Mouse (Mus musculus) liver, postnatal 0 days (tissue): ENCODE measurements around the gene Cobll1. TPM values are rescaled to one million over a fixed set of nuclear protein-coding genes. Genes with fewer than 3 reads are reported as not detected.
A peak's percentile ranks its signal among the peaks of the same experiment; 100 is the strongest.

Source experiments
- ATAC-seq: fragments of 200-750 bp; cut with Nextera tagmentation; 2 replicates; pipeline ENCODE4 v1.8.0; 2017; ENCODE audit warnings: mild to moderate bottlenecking, moderate library complexity
- DNase-seq: peaks from one replicate; pipeline ENCODE4 v3.0.0-alpha.2; 2016
- H3K27ac ChIP-seq: fragments of 300-500 bp; sonication (generic); 2 replicates; pipeline ENCODE4 v1.5.1; 2014; ENCODE audit warnings: antibody characterized with exemption, moderate library complexity, mild to moderate bottlenecking, low read depth
- H3K27me3 ChIP-seq: fragments of 300-500 bp; sonication (generic); 2 replicates; pipeline ENCODE4 v1.6.1; 2014; ENCODE audit warnings: low read length, control low read depth, mixed read lengths; ENCODE audit not compliant: insufficient read depth
- H3K36me3 ChIP-seq: fragments of 300-500 bp; sonication (generic); replicated peaks from 2 replicates; pipeline ENCODE4 v1.6.1; 2014; ENCODE audit warnings: mild to moderate bottlenecking, control low read depth, low read length, moderate library complexity, mixed read lengths; ENCODE audit not compliant: insufficient read depth
- H3K4me1 ChIP-seq: fragments of 300-500 bp; sonication (generic); 2 replicates; pipeline ENCODE4 v1.6.1; 2014; ENCODE audit warnings: antibody characterized with exemption, mild to moderate bottlenecking, control low read depth; ENCODE audit not compliant: insufficient read depth
- H3K4me2 ChIP-seq: fragments of 300-500 bp; sonication (generic); 2 replicates; pipeline ENCODE4 v1.6.1; 2014; ENCODE audit warnings: low read depth, mild to moderate bottlenecking, low read length, moderate library complexity, mixed read lengths
- H3K4me3 ChIP-seq: fragments of 300-500 bp; sonication (generic); 2 replicates; pipeline ENCODE4 v1.5.1; 2014; ENCODE audit warnings: low read depth, low read length
- H3K9ac ChIP-seq: fragments of 300-500 bp; sonication (generic); replicated peaks from 2 replicates; pipeline ENCODE4 v1.6.1; 2014; ENCODE audit warnings: mild to moderate bottlenecking, moderate library complexity
- H3K9me3 ChIP-seq: fragments of 300-500 bp; sonication (generic); 2 replicates; pipeline ENCODE4 v1.6.1; 2016; ENCODE audit warnings: mild to moderate bottlenecking, control low read depth, low read length, mixed read lengths
- CTCF ChIP-seq: sonication (generic); IDR thresholded peaks from 2 replicates; pipeline ENCODE4 v1.5.1; 2016; ENCODE audit warnings: antibody characterized with exemption, low read depth
- EP300 ChIP-seq: IDR thresholded peaks from 2 replicates; pipeline ENCODE4 v1.6.1; 2016; ENCODE audit warnings: antibody characterized with exemption, low read depth, mild to moderate bottlenecking
- WGBS: fragments of 180-500 bp; shearing (Covaris S2); extraction: QIAGEN DNeasy Blood & Tissue Kit; methylation state at CpG from one replicate; pipeline ENCODE4 v1.1.7; 2014; ENCODE audit not compliant: insufficient replicate concordance; 5-methylcytosine and 5-hydroxymethylcytosine counted together
- polyA plus RNA-seq: library from polyadenylated mRNA; unstranded; fragments of >200 nt; fragmentation: Nextera tagmentation; extraction: Ambion mirVana; gene quantifications from 2 replicates; pipeline ENCODE4 v1.2.1, GENCODE M21; 2015

The Cobll1 gene
- polyA plus RNA-seq, 1 experiment from 2014 or later, result 7.0 TPM

DNA sequence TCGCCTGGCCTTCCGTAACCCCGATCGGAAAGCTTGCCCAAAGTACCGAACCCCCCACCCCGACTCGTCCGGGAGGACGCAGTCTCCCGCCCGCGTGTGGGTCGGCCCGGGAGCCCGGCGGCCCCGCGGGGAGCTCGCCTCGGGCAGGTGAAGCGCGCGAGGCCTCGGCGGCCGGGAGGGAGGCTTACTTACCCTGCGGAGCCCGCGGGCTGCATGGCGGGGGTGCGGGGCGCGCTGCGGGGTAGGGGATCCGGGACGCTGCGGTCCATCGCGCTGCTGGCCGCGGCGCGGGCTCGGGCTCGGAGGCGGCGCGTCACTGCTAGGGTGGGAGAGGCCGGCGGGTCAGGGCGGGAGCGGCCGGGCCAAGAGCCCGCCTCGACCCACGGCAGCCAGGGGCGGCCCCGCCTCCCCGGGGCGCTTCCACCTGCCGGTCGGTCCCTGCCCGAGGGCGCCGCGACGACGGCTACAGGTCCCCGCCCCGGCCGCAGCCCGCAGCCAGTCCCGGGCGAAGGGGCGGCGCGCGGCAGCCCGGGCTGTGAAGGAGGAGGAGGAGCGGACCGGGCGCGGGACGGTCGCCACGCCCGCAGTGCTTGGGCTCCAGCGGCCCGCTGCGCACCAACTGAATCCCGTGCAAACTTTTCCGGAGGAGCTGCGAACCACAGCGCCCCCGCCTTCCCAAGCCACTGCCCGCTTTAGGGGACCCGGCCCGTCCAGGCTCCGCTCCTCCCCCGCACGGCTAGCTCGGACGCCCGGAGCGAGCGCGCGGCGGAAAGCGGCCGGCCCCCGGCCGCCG, 836 bp downstream of the Cobll1 start:
- Histone ChIP-seq H3K27me3 (no peaks in the 10 kb centered on the region), H3K27ac (peak overlapping the region; percentile 98), H3K4me3 (peak overlapping the region; percentile 71), H3K9ac (peak overlapping the region; percentile 82), H3K36me3 (no peaks in the 10 kb centered on the region), H3K9me3 (no peaks in the 10 kb centered on the region), H3K4me1 (peaks cover 4% of the 10 kb centered on the region; the same call in 1 of the 2 replicates), H3K4me2 (peak overlapping the region; percentile 85)
- no peak for TF ChIP-seq CTCF
- no peak for TF ChIP-seq EP300
- DNase-seq (peak; percentile 84), ATAC-seq (peak; percentile 87)
- WGBS, result 3% methylated on average over 86 of the region's 114 CpGs

DNA sequence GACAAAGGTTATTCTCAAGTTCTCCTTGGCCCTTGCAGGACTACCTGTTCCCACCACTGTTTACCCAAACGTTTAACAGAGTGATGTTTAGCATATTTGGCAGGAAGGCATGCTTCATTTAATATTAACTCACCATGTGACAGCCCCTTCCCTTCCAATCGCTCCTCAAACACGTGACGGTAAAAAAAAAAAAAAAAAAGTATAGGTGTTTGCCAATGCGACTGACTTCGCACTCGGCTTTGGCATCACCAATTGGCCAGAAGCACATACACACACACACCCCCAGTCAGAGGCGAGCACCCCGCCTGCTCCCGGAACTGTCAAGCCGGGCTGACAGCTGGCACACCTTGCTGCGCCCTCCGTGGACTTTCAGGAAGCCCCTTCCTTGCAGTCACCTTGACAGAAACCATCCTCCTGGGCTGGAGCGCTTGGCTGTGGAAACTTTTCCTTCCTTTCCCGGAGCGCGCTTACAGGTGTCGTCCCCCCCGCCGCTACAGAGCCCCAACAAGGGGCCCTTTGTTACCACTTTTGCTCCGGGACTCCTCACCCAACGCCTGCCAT, 1.5 kb downstream of the Cobll1 start:
- H3K36me3 ChIP-seq, result no peaks in the 10 kb centered on the region
- 1% methylated on average over 22 of the region's 22 CpGs for WGBS
- TF ChIP-seq CTCF, result no peak
- peak; percentile 79 for TF ChIP-seq EP300
- H3K27ac ChIP-seq, result peak overlapping the region; percentile 98
- H3K9me3 ChIP-seq, result no peaks in the 10 kb centered on the region
- peak overlapping the region; percentile 85 for H3K4me2 ChIP-seq
- peak overlapping the region; percentile 71 for H3K4me3 ChIP-seq
- peaks cover 4% of the 10 kb centered on the region; the same call in 1 of the 2 replicates for H3K4me1 ChIP-seq
- no peaks in the 10 kb centered on the region for H3K27me3 ChIP-seq
- DNase-seq (peak; percentile 72), ATAC-seq (peak; percentile 71)
- peak overlapping the region; percentile 82 for H3K9ac ChIP-seq

DNA sequence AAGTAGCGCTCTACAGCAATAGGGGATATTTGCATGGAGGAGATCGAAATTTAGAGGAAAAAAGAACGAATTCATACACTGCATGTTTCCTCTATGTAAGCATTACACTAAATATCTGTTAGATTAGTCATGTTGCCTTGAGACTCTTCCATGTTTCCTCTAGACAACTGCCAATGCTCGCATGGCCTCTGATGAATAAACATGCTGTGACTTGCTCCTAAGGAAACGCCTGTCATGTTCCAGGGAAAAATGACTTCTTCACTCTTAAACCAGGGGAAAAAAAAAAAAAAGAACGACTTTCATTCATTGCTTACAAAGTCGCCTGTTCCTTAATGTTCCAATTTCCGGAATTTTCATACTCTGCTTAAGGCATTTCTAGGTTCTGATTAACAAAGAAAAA, 2.1 kb downstream of the Cobll1 start:
- H3K9ac ChIP-seq, result peak overlapping the region; percentile 21; the same call in 1 of the 2 replicates
- no peaks in the 10 kb centered on the region for H3K36me3 ChIP-seq
- peak overlapping the region; percentile 85 for H3K4me2 ChIP-seq
- no peaks in the 10 kb centered on the region for H3K27me3 ChIP-seq
- H3K9me3 ChIP-seq, result no peaks in the 10 kb centered on the region
- no peak for ATAC-seq
- TF ChIP-seq CTCF (no peak), EP300 (no peak)
- peaks cover 4% of the 10 kb centered on the region; the same call in 1 of the 2 replicates for H3K4me1 ChIP-seq
- H3K4me3 ChIP-seq, result peak overlapping the region; percentile 71
- WGBS, result 57% methylated on average over 8 of the region's 8 CpGs
- H3K27ac ChIP-seq, result peak overlapping the region; percentile 91
- DNase-seq, result no peak

DNA sequence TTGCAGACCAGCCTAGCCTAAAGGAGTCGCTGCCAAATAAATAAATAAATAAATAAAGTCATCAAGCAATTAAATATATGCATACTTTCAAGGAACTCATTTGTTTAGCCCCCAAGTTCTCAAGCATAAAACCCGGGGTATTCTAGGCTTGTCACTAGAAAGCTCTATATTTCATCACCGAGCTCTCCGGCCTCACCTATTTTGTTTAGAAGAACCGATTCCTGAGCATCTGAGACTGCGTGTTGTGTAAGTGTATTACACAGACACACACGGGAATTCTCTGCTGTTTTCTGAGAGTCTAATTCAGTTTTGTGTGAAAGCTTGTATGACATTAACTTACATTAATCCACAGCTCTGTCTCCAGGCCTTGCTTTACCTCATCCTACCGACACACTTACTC, 2.6 kb downstream of the Cobll1 start:
- Histone ChIP-seq H3K4me1 (peaks cover 8% of the 10 kb centered on the region; the same call in 1 of the 2 replicates), H3K4me3 (peak overlapping the region; percentile 71), H3K36me3 (no peaks in the 10 kb centered on the region), H3K27me3 (no peaks in the 10 kb centered on the region), H3K9ac (peak overlapping the region; percentile 21; the same call in 1 of the 2 replicates), H3K27ac (peak overlapping the region; percentile 91), H3K9me3 (no peaks in the 10 kb centered on the region), H3K4me2 (peak overlapping the region; percentile 85)
- DNase-seq (no peak), ATAC-seq (no peak)
- 68% methylated on average over 8 of the region's 8 CpGs for WGBS
- TF ChIP-seq EP300 (no peak), CTCF (no peak)

DNA sequence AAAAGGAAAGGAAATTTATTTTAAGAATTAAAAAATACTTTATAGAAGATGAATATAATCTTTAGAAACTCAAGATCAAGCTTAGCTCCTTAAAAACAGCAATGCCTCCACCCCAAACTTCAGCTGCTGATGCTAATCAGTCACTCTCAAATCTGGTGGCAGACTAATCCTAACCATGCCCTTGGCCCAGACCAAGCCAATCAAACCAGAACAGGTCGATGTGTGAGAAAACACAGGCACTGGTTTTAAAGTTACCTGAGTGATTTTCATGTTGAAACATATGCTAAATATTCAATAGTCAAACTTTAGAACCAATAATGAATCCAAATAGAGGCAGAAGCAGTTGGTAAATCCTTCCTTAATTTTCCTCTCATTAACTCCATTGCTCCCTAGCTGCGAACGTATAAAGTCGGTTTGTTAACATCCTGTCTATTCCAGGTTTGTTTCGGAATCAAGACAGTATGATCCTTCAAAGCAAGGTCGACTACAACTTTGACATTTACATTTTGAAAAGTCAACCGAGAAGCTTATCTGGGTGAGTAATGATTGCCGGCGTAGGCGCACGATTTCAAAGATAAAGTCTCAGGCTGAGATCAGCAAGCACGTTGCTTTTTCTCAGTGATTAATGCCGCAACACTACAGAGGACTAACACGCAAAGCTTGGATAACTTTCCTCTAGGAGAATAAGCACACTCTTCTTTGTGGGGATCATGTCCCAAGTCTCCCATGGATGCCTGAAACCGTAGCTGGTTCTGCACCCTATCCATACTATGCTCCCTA, 6.3 kb downstream of the Cobll1 start:
- Histone ChIP-seq H3K4me3 (peak overlapping the region; percentile 24; the same call in 1 of the 2 replicates), H3K4me2 (peak overlapping the region; percentile 56), H3K9ac (no peak overlapping the region; the same call in 1 of the 2 replicates), H3K27me3 (no peaks in the 10 kb centered on the region), H3K9me3 (no peaks in the 10 kb centered on the region), H3K27ac (peak overlapping the region; percentile 45), H3K4me1 (peaks cover 4% of the 10 kb centered on the region; the same call in 1 of the 2 replicates), H3K36me3 (no peaks in the 10 kb centered on the region)
- TF ChIP-seq CTCF (no peak), EP300 (no peak)
- no peak for ATAC-seq
- WGBS, result 56% methylated on average over 15 of the region's 15 CpGs
- DNase-seq, result peak; percentile 32

DNA sequence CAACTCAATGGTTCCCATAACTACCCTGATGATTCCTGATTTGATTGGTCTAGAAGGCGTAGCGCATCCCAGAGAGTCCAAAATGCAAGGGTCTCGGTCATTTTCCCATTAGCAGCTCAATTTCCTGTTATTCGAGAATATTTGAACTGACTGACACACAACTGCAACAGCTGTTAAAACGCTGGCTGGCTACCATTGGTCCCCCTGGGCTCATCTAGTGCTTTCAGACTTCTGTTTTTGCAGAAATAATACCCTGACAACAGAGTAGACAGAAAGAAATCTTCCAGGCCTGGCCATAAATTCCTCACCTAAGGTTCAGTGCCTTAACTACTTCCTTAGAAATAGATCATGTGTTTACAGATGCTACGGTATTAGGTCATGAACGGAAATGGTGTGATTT, 10.8 kb downstream of the Cobll1 start:
- Histone ChIP-seq H3K36me3 (no peaks in the 10 kb centered on the region), H3K4me2 (no peak overlapping the region), H3K4me3 (no peak overlapping the region), H3K27ac (peak overlapping the region; percentile 63; the same call in 1 of the 2 replicates), H3K4me1 (peaks cover 12% of the 10 kb centered on the region; the same call in 1 of the 2 replicates), H3K9me3 (no peaks in the 10 kb centered on the region), H3K9ac (no peak overlapping the region), H3K27me3 (no peaks in the 10 kb centered on the region)
- DNase-seq (no peak), ATAC-seq (no peak)
- TF ChIP-seq CTCF (no peak), EP300 (no peak)
- 75% methylated on average over 7 of the region's 7 CpGs for WGBS
